Mouse (Mus musculus): ENCODE data around the gene Stat5a.

- TF ChIP-seq CTCF (IDR thresholded peaks at IDR 0.05; ENCODE audit: extremely low read depth, insufficient read length, insufficient replicate concordance, low read depth, low read length): no peak
- no peak for TF ChIP-seq POLR2A (IDR thresholded peaks at IDR 0.05; ENCODE audit: low read depth, low read length)
These were observed 7.1 kb upstream of the Stat5a start for GRCm38 (mm10) chr11:100852088-100852487.
